8 mouse cellular contexts compared by ENCODE assay signal in the genomic region with DNA sequence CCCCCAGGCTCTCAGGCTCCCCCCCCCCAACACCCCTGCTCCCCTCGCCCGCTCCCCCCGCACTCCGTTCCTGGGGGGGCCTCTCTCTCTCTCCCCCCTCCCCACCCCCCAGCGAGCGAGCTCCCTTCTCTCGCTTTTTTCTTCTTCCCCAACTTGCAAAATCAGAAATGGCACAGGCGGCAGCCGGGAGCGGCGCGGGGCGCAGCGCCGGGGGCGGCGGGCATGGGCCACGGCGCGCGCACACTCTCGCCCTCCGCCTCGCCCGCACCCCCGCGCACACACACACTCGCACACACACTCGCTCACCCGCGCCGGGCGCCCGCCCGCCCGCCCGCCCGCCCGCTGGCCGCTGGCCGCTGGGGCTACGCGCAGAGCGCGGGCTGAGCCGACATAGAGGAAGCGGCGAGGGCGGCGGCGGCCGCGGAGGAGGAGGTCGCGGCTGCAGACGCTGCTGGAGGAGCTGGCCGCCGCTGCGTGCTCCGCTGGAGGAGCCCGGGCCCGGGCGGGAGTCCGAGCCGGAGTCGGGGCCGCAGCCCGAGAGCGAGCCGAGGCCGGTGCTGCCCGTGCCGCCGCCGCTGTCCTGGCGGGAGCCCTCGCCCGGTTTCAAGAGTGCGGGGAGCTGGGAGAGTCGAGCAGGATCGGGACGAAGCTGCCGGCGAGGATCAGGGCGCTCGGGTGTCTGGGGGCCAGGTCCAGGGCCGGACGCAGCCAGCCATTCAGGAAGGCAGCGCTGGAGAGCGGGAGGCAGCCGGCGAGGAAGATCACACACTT. TPM values are rescaled to one million over a fixed set of nuclear protein-coding genes. Genes with fewer than 3 reads are reported as not detected.
DNase-seq lines count a peak whose midpoint lies in the region; ATAC-seq lines count a peak whose summit lies in the region.

No protein-coding gene starts in this region.

- peaks cover 28% of the 10 kb centered on the region for H3K27me3 ChIP-seq in embryonic facial prominence, embryonic 14.5 days (replicated peaks; ENCODE audit: control insufficient read depth, insufficient read depth, low read length)
- H3K27me3 ChIP-seq in hindbrain, embryonic 10.5 days (ENCODE audit: insufficient read depth, poor library complexity, severe bottlenecking), result peaks cover 13% of the 10 kb centered on the region
- H3K27me3 ChIP-seq in limb, embryonic 15.5 days, result peaks cover 81% of the 10 kb centered on the region

- ATAC-seq in embryonic facial prominence, embryonic 14.5 days (ENCODE audit: low read depth), result peak; percentile 16
- ATAC-seq in limb, embryonic 15.5 days (ENCODE audit: insufficient number of reproducible peaks, low FRiP score, low TSS enrichment, low read depth), result 0 out of 2 replicates have a peak, but pooled peaks have one; percentile 28

- H3K4me1 ChIP-seq in embryonic facial prominence, embryonic 14.5 days (ENCODE audit: control insufficient read depth, insufficient read depth, low read length), result peaks cover 10% of the 10 kb centered on the region; the same call in 1 of the 2 replicates
- H3K4me1 ChIP-seq in hindbrain, embryonic 10.5 days (replicated peaks), result peaks cover 15% of the 10 kb centered on the region; the same call in 1 of the 2 replicates
- peaks cover 50% of the 10 kb centered on the region for H3K4me1 ChIP-seq in limb, embryonic 15.5 days

- 0% methylated on average over 36 of the region's 92 CpGs for WGBS in embryonic facial prominence, embryonic 14.5 days
- under 1% methylated on average over 91 of the region's 92 CpGs for WGBS in hindbrain, embryonic 10.5 days
- WGBS in limb, embryonic 15.5 days, result under 1% methylated on average over 86 of the region's 92 CpGs

- H3K9me3 ChIP-seq in embryonic facial prominence, embryonic 14.5 days (ENCODE audit: control insufficient read depth, low read length), result no peaks in the 10 kb centered on the region
- no peaks in the 10 kb centered on the region for H3K9me3 ChIP-seq in hindbrain, embryonic 10.5 days
- no peaks in the 10 kb centered on the region for H3K9me3 ChIP-seq in limb, embryonic 15.5 days

- peak; percentile 69 for DNase-seq in left cerebral cortex, postnatal 4 days
- no peak for DNase-seq in left cerebral cortex, postnatal 14 days (ENCODE audit: low spot score in 2 of 2)
- DNase-seq in adrenal gland, adult 2 months, result peak; percentile 78
- no peak for DNase-seq in embryonic facial prominence, embryonic 14.5 days (ENCODE audit: low spot score)
- peak; percentile 65 for DNase-seq in hindbrain, embryonic 10.5 days (ENCODE audit: low spot score)
- DNase-seq in neural tube, embryonic 10.5 days (ENCODE audit: extremely low spot score, low spot score), result peak; percentile 79
- DNase-seq in thymus, postnatal 10 days (ENCODE audit: low spot score in 2 of 2), result no peak

- 0 out of 2 replicates have a peak, but pooled peaks cover 4% of the 10 kb centered on the region for H3K36me3 ChIP-seq in embryonic facial prominence, embryonic 14.5 days (ENCODE audit: control insufficient read depth, insufficient read depth, low read length)
- peaks cover 26% of the 10 kb centered on the region for H3K36me3 ChIP-seq in hindbrain, embryonic 10.5 days
- H3K36me3 ChIP-seq in limb, embryonic 15.5 days, result no peaks in the 10 kb centered on the region

- intact Hi-C loops in left cerebral cortex, postnatal 4 days (cut with DNase I), result loop anchor here (10.0 kb wide), 3 partner anchors 804 to 1354 kb away; partner anchors contain the start of genes 2210408I21Rik and Slf1
- intact Hi-C loops in left cerebral cortex, postnatal 14 days (cut with DNase I), result loop anchor here (5.0 kb wide), 1 partner anchor 217 kb away; no protein-coding TSS in a partner anchor

- H3K4me2 ChIP-seq in embryonic facial prominence, embryonic 14.5 days (ENCODE audit: low read depth, low read length), result peak overlapping the region; percentile 85
- H3K4me2 ChIP-seq in limb, embryonic 15.5 days, result peak overlapping the region; percentile 96

- peak overlapping the region; percentile 98 for H3K27ac ChIP-seq in embryonic facial prominence, embryonic 14.5 days (replicated peaks; ENCODE audit: low read depth, low read length)
- peak overlapping the region; percentile 100 for H3K27ac ChIP-seq in hindbrain, embryonic 10.5 days
- peak overlapping the region; percentile 65 for H3K27ac ChIP-seq in limb, embryonic 15.5 days

- H3K4me3 ChIP-seq in embryonic facial prominence, embryonic 14.5 days (ENCODE audit: low read depth, low read length), result peak overlapping the region; percentile 81
- peak overlapping the region; percentile 97 for H3K4me3 ChIP-seq in hindbrain, embryonic 10.5 days
- H3K4me3 ChIP-seq in limb, embryonic 15.5 days, result peak overlapping the region; percentile 61

- peak overlapping the region; percentile 93 for H3K9ac ChIP-seq in embryonic facial prominence, embryonic 14.5 days (ENCODE audit: low read depth, low read length)
- peak overlapping the region; percentile 56 for H3K9ac ChIP-seq in limb, embryonic 15.5 days

RNA-seq across cellular contexts. Expression of gene Nr2f1, which starts 0.5 kb away (rescaled TPM):
- 100 to 1,000 TPM; 214 to 215 TPM for total RNA-seq in left cerebral cortex, postnatal 4 days (2021)
- total RNA-seq in left cerebral cortex, postnatal 14 days (2021), result 100 to 1,000 TPM; 133 to 142 TPM
- 10 to 100 TPM; 18.2 to 22.7 TPM for total RNA-seq in adrenal gland, adult 2 months (2021)
- polyA plus RNA-seq in adrenal gland, adult 2 months (2012; rRNA removed), result 97.9 and 105 TPM in 2 replicates
- 17.9 and 19.4 TPM in 2 replicates for polyA plus RNA-seq in embryonic facial prominence, embryonic 14.5 days (2014; fragmentation: Nextera tagmentation; extraction: Ambion mirVana)
- 69.0 and 74.0 TPM in 2 replicates for polyA plus RNA-seq in hindbrain, embryonic 10.5 days (2016; fragmentation: Nextera tagmentation; extraction: Ambion mirVana)
- 1.3 and 1.9 TPM in 2 replicates for polyA plus RNA-seq in limb, embryonic 15.5 days (2015; fragmentation: Nextera tagmentation; extraction: Ambion mirVana)

Comparison
In these comparisons a context has a peak if more than half of its experiments do, and no peak if none do; other contexts are left out.
1. DNase-seq: peak in left cerebral cortex, postnatal 4 days (single experiment), adrenal gland, adult 2 months (single experiment), hindbrain, embryonic 10.5 days (single experiment) and neural tube, embryonic 10.5 days (single experiment); none in left cerebral cortex, postnatal 14 days (0 of 2), embryonic facial prominence, embryonic 14.5 days (single experiment) and thymus, postnatal 10 days (0 of 2).
2. Peak in every context shown above with its lines, with median percentiles within 50 percentile points of each other: H3K27ac ChIP-seq and H3K4me3 ChIP-seq.